Mouse (Mus musculus) frontal cortex, postnatal 10 days (tissue): Measurements from ENCODE around the gene Rpl18.

Experiments
- DNase-seq, 2 experiments: peaks; one replicate each; pipeline ENCODE4 v3.0.0; 2022; ENCODE audit warnings: low spot score in 2 of 2, mixed read lengths in 1 of 2

The Rpl18 gene

DNA sequence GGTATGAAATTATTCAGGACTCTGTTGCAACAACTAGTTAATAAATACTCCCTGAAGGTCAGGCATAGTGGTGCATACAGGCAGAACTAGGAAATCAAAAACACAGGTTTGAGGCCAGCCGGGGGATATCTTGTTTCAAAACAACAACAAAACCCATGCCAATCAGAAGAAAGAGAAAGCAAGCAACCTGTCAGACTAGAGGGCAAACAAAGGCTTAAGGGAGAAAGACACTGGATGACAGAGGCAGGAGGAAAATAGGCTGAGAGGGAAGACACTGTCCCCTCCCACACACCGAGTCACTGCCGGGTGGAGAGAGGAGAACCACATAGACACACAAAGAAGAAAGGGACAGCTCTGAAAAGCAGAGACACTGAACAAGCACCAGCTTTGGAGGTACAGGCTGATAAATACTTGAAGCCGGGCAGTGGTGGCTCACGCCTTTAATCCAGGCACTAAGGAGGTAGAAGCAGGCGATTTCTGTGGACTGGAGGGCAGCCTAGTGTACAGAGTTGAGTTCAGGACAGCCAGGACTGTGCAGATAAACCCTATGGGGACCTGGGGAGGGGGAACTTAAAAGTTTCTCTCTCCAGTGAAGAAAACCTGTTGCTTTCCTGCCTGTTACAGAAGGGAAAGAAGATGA lies 1.3 kb upstream of the Rpl18 start:
- no peak for DNase-seq

DNA sequence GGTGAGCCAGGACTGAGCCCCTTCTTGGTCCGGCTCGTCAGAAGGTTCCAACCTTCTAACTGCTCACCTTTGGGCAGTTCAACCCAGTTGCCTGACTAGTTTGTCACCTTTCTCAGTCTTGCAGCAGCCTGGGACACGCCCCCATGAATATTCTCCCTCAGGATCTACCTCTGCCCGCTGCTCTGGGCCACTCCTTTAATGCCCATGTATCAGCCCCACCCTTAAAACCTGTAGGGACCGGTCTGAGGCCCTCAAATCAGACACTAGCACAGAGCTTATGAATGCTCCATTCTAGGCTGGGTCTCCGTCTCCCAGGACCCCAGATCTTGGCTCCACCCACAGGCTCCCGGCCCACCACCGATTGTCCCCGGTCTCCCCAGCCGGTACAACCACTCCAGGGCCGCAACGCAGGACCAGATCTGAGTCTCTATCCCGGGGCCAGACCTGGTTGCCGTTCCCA lies 597 bp upstream of the Rpl18 start:
- no peak for DNase-seq

GRCm38 (mm10) chr7:45715741-45716459 lies 643 bp downstream of the Rpl18 start:
- DNase-seq = no peak

DNA sequence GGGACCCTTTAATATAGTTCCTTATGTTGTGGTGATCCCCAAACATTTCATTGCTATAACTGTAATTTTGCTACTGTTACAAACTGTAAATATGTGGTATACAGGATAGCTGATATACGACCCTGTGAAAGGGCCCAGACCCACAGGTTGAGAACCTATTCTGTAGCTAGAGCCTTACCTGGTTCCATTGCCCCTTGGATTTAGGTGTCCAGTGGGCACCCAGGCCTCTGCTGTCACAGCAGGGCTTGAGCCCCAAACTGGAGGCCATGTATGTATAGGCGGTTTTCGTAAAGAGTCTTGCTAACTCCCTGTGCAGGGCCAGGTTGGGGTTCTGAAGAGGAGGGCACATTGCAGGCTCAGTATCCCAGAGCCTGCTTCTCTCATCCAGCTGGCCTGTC lies 1.2 kb downstream of the Rpl18 start:
- DNase-seq = no peak

DNA sequence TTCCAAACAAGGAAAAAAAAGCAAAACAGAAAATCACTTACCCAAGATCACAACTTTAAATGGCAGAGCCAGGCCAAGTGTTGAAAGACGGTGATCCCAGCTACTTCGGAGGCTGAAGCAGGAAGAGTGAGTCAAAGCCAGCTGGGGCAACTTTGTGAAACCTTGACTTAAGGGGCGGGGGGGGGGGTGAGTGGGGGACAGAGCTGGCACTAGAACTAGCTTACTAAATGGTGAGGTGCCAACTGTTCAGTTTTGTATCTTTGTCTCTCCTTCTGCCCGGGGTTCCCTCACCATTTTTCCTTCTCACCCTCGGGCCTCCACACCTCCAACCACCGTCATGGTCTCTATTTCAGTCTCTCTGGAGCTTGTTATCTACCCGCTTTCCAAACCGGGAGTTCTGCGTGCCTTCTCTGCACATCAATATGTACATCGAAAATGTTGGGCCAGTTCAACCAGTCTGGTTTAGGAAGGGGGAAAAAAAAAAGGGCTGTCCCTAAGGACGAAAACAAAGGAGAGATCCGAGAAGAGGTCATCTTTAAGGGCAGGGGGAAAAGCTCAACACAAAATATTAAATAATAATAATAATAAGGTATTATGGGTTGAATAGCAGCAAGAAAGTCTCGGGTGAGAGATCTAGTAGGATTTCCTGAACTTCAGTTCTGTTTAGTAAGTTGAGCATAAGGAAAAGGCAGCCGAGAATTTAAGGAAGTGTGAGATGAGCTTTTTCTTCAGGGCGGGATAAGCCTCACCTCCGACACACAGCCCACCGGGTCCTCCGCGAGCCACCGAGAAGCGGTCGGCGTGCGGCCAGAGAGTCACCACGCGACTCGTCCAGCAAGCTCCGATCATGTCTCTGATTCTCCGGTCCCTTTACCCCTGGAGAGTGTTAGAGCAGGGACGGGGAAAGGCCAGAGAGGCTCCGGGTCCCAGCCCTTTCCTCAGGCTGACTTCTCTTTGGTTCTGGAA lies 2.0 kb downstream of the Rpl18 start:
- no peak for DNase-seq

DNA sequence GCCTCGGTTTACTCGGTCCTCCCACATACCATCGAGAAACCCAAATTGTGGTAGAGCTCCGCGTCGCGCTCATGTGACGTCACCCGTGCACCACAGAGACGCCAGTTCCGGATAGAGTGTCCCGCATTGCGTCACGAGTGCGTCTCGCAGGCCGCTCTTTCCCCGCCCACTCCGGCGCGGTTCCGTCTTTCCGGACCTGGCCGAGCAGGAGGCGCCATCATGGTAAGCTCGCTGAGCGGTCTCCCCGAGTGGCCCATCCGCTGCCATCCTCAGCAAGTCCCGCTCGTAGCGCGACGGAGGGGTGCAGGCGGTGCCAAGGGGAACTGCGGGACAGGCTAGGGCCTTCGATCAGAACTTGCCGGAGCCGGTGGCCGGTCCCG lies 2.7 kb downstream of the Rpl18 start, which contains the start of gene Sphk2:
Gene Sphk2, minus strand, starts transcription at position 85 of the 380 bp plus-strand sequence.
- DNase-seq = peak; percentile 97 to 99

GRCm38 (mm10) chr7:45718331-45718730 lies 3.1 kb downstream of the Rpl18 start:
- no peak for DNase-seq

- DNase-seq = peak in 1 of 2 experiments; percentile 12
Observed at GRCm38 (mm10) chr7:45719180-45719579, 3.9 kb downstream of the Rpl18 start.

DNA sequence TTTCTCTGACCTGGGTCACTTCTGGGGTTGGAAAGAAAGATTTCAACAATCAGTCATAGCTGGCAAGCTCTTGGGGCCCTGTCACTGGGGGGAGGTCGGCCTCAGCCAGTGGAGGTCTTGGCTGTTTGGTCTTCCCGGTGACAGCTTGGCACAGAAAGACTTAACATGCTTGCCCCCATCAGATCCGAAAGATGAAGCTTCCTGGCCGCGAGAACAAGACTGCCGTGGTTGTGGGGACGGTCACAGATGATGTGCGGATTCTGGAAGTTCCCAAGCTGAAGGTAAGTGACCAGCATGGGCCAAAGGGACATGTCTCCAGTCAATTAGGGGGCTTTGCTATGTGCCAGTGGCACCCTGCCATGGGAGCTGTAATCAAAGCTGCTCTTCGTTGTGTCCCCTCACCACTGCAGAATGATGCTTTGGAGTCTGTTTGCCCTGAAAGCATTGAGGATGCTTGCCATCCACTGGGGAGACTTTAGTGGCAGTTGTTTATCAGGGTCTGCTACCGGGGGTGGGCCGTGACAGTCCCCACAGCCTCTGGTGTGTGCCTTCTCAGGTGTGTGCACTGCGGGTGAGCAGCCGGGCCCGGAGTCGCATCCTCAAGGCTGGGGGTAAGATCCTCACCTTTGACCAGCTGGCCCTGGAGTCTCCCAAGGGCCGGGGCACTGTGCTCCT lies 4.6 kb downstream of the Rpl18 start:
- no peak for DNase-seq

- no peak for DNase-seq
Observed at GRCm38 (mm10) chr7:45720413-45721233, 5.4 kb downstream of the Rpl18 start, which contains the start of gene Fam83e. Gene Fam83e, plus strand, starts transcription at chr7:45721212.

- DNase-seq = no peak
Observed at GRCm38 (mm10) chr7:45721234-45721571, 5.9 kb downstream of the Rpl18 start.

- DNase-seq = no peak
Observed at GRCm38 (mm10) chr7:45721642-45722347, 6.5 kb downstream of the Rpl18 start.

- no peak for DNase-seq
Observed at GRCm38 (mm10) chr7:45722348-45722713, 7.1 kb downstream of the Rpl18 start.

- no peak for DNase-seq
Observed at GRCm38 (mm10) chr7:45723301-45723700, 8.0 kb downstream of the Rpl18 start.

DNA sequence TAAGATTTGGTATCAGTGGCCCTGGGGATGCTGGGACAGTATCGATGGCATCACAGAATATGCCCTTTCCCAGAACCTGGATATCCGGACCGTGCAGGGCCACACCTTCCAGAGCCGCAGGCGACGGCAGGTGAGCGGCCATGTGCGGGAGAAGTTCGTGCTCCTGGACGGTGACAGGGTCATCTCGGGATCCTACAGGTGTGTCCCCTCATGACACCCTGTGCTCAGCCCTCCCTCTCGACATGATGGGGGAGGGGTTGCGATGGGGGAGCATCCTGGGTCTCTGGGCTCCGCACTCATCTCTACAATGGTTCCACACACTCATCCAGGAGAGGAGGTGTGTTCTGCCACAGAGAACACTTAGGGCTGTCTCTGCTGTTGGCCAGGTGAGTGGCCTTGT lies 8.5 kb downstream of the Rpl18 start:
- no peak for DNase-seq

GRCm38 (mm10) chr7:45725151-45725550 lies 9.9 kb downstream of the Rpl18 start:
- DNase-seq = no peak

DNA sequence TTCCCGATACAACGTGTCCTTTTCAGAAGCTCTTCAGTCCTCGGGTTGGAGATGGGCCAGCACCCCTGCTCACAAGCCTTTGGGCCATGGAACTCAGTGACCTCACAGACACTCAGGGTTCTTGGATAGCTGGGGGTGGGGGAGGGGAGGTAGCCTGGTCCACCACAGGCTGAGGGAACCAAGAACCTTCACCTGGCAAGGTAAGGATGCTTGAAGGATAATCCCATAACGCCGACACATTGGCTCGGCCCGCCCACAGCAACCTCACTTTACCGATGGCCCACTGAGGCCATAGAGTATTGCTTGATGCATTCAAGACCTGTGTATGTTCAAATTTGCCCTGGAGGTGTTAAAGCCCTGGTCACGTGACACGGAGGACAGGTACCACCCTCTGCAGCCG lies 10.5 kb downstream of the Rpl18 start, which contains the start of gene Spaca4:
Gene Spaca4, minus strand, starts transcription at position 101 of the 400 bp plus-strand sequence.
- no peak for DNase-seq

- no peak for DNase-seq
Observed at GRCm38 (mm10) chr7:45726419-45726818, 11.2 kb downstream of the Rpl18 start.

GRCm38 (mm10) chr7:45727625-45728024 lies 12.4 kb downstream of the Rpl18 start:
- no peak for DNase-seq
